Mouse (Mus musculus) frontal cortex, postnatal 10 days (tissue): ENCODE measurements around the gene Shank1.

Experiments
- DNase-seq, 2 experiments: peaks; one replicate each; pipeline ENCODE4 v3.0.0; 2022; ENCODE audit warnings: low spot score in 2 of 2, mixed read lengths in 1 of 2

The Shank1 gene

GRCm38 (mm10) chr7:44341119-44341518 is 31.1 kb downstream of the Shank1 start:
- no peak for DNase-seq

GRCm38 (mm10) chr7:44341714-44342113 is 31.7 kb downstream of the Shank1 start:
- no peak for DNase-seq

- DNase-seq, result no peak
These were observed 33.5 kb downstream of the Shank1 start for GRCm38 (mm10) chr7:44343459-44344015.

GRCm38 (mm10) chr7:44344622-44345021 is 34.6 kb downstream of the Shank1 start:
- DNase-seq, result no peak

GRCm38 (mm10) chr7:44349043-44349442 is 39.0 kb downstream of the Shank1 start:
- DNase-seq, result no peak

- peak; percentile 78 for DNase-seq
These were observed 41.1 kb downstream of the Shank1 start for GRCm38 (mm10) chr7:44350957-44351711.

- DNase-seq, result peak in 1 of 2 experiments; percentile 30
These were observed 42.1 kb downstream of the Shank1 start for GRCm38 (mm10) chr7:44351881-44352749.

- DNase-seq, result peak in 1 of 2 experiments; percentile 32
These were observed 42.9 kb downstream of the Shank1 start for GRCm38 (mm10) chr7:44352750-44353600.

- no peak for DNase-seq
These were observed 43.7 kb downstream of the Shank1 start for GRCm38 (mm10) chr7:44353601-44354340.

- DNase-seq, result no peak
These were observed 45.4 kb downstream of the Shank1 start for GRCm38 (mm10) chr7:44355411-44355810.

- peak in 1 of 2 experiments; percentile 51 for DNase-seq
These were observed 46.8 kb downstream of the Shank1 start for GRCm38 (mm10) chr7:44356590-44357481.

- no peak for DNase-seq
These were observed 47.5 kb downstream of the Shank1 start for GRCm38 (mm10) chr7:44357531-44357930.

- DNase-seq, result peak in 1 of 2 experiments; percentile 29
These were observed 48.0 kb downstream of the Shank1 start for GRCm38 (mm10) chr7:44358012-44358411.

- peak in 1 of 2 experiments; percentile 56 for DNase-seq
These were observed 49.0 kb downstream of the Shank1 start for GRCm38 (mm10) chr7:44358886-44359654.

- peak; percentile 91 to 95 for DNase-seq
These were observed 50.0 kb downstream of the Shank1 start for GRCm38 (mm10) chr7:44359908-44360672.

GRCm38 (mm10) chr7:44360792-44361301 is 50.8 kb downstream of the Shank1 start:
- DNase-seq, result peak in 1 of 2 experiments; percentile 49

- no peak for DNase-seq
These were observed 62.6 kb downstream of the Shank1 start for GRCm38 (mm10) chr7:44372678-44373077.

- DNase-seq, result no peak
These were observed 63.4 kb downstream of the Shank1 start for GRCm38 (mm10) chr7:44373460-44373859.
